Mouse (Mus musculus): ENCODE measurements around the gene Dao. TPM values are rescaled to one million over a fixed set of nuclear protein-coding genes. Genes with fewer than 3 reads are reported as not detected.
A peak's percentile ranks its signal among the peaks of the same experiment; 100 is the strongest.

The Dao gene
- total and polyA plus RNA-seq, 2 experiments from 2014 or later: not detected

DNA sequence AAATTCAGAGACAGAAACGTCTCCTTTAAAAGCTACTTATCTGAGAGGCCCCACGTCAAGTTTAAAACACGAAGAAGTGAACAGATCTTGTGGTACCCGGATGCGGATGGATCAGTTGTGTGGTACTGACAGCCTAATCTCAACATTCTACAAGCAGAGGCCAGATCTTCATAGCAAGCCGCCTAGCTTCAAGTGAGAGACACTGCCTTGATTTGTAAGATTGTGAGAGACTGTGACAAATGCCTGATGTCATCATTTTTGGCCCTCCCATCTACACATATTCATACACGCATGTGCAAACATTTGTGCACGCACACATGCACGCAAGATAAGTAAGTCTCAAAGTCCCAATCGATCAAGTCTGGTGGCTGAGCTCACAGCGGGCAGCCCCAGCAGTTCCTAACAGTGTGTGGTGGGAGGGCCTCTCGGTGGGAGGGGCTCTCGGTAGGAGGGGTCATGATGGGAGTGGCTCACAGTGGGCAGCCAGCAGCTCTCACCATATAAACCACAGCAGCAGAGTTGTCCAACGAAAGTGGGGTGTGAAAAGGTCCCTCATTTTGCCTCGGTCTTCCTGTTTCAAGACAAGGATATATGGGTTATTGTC is 37.9 kb downstream of the Dao start:
- Histone ChIP-seq H3K9me3 (replicated peaks; ENCODE audit: control insufficient read depth, low read length) (no peaks in the 10 kb centered on the region), H3K4me1 (ENCODE audit: control insufficient read depth, insufficient read depth) (peaks cover 4% of the 10 kb centered on the region; the same call in 1 of the 2 replicates), H3K36me3 (replicated peaks; ENCODE audit: control insufficient read depth, insufficient read depth, low read length) (no peaks in the 10 kb centered on the region), H3K9ac (replicated peaks; ENCODE audit: low read depth, low read length) (no peak overlapping the region), H3K27ac (ENCODE audit: low read depth) (no peak overlapping the region), H3K4me2 (ENCODE audit: low read depth, low read length) (no peak overlapping the region), H3K27me3 (ENCODE audit: control insufficient read depth, insufficient read depth, low read length) (no peaks in the 10 kb centered on the region), H3K4me3 (ENCODE audit: low read depth, low read length) (no peak overlapping the region)
- no peak for TF ChIP-seq EP300 (IDR thresholded peaks at IDR 0.05; ENCODE audit: low read depth)
- ATAC-seq (ENCODE audit: insufficient read depth, low read depth): peak; percentile 51
- 19% methylated on average over 15 of the region's 15 CpGs for WGBS
- DNase-seq (ENCODE audit: low spot score): no peak

- H3K36me3 ChIP-seq (replicated peaks; ENCODE audit: control insufficient read depth, insufficient read depth, low read length): no peaks in the 10 kb centered on the region
- TF ChIP-seq CTCF (IDR thresholded peaks at IDR 0.05; ENCODE audit: low read depth) (no peak), EP300 (IDR thresholded peaks at IDR 0.05; ENCODE audit: low read depth) (no peak)
Measured at GRCm38 (mm10) chr5:114043800-114044199, 40.3 kb downstream of the Dao start.

DNA sequence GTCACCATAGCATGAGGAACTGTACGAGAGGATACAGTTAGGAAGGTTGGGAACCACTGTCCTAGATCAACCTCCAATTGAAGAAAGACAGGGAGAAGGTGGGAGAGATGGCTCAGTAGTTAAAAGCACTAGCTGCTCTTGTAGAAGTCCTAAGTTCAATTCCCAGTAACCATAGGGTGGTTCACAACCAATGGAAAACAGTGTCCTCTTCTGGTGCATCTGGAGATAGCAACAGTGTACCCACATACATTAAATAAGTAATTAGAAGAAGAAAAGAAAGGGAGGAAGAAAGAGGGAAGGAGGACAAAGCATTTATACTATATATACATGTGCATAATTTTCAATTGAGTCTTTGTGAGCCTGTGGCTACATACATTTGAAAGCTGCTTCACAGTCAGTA is 41.6 kb downstream of the Dao start:
- Histone ChIP-seq H3K27me3 (ENCODE audit: control insufficient read depth, insufficient read depth, low read length) (no peaks in the 10 kb centered on the region), H3K9me3 (replicated peaks; ENCODE audit: control insufficient read depth, low read length) (no peaks in the 10 kb centered on the region), H3K4me3 (ENCODE audit: low read depth, low read length) (no peak overlapping the region), H3K4me1 (ENCODE audit: control insufficient read depth, insufficient read depth) (0 out of 2 replicates have a peak, but pooled peaks cover 4% of the 10 kb centered on the region), H3K36me3 (replicated peaks; ENCODE audit: control insufficient read depth, insufficient read depth, low read length) (no peaks in the 10 kb centered on the region), H3K27ac (ENCODE audit: low read depth) (no peak overlapping the region), H3K4me2 (ENCODE audit: low read depth, low read length) (no peak overlapping the region), H3K9ac (replicated peaks; ENCODE audit: low read depth, low read length) (no peak overlapping the region)
- DNase-seq (ENCODE audit: low spot score) (no peak), ATAC-seq (ENCODE audit: insufficient read depth, low read depth) (no peak)
- WGBS: 82% methylated on average over 1 of the region's 1 CpGs
- peak; percentile 64 for TF ChIP-seq CTCF (IDR thresholded peaks at IDR 0.05; ENCODE audit: low read depth)
- no peak for TF ChIP-seq EP300 (IDR thresholded peaks at IDR 0.05; ENCODE audit: low read depth)

More at GRCm38 (mm10) chr5:114043800-114044199, 40.3 kb downstream of the Dao start:
- Histone ChIP-seq H3K27me3 (ENCODE audit: control insufficient read depth, insufficient read depth, low read length) (no peaks in the 10 kb centered on the region), H3K9ac (replicated peaks; ENCODE audit: low read depth, low read length) (no peak overlapping the region), H3K27ac (ENCODE audit: low read depth) (no peak overlapping the region), H3K9me3 (replicated peaks; ENCODE audit: control insufficient read depth, low read length) (no peaks in the 10 kb centered on the region), H3K4me3 (ENCODE audit: low read depth, low read length) (no peak overlapping the region), H3K4me2 (ENCODE audit: low read depth, low read length) (no peak overlapping the region), H3K4me1 (ENCODE audit: control insufficient read depth, insufficient read depth) (0 out of 2 replicates have a peak, but pooled peaks cover 4% of the 10 kb centered on the region)
- DNase-seq (ENCODE audit: low spot score) (no peak), ATAC-seq (ENCODE audit: insufficient read depth, low read depth) (no peak)
- WGBS: 71% methylated on average over 4 of the region's 4 CpGs

DNA sequence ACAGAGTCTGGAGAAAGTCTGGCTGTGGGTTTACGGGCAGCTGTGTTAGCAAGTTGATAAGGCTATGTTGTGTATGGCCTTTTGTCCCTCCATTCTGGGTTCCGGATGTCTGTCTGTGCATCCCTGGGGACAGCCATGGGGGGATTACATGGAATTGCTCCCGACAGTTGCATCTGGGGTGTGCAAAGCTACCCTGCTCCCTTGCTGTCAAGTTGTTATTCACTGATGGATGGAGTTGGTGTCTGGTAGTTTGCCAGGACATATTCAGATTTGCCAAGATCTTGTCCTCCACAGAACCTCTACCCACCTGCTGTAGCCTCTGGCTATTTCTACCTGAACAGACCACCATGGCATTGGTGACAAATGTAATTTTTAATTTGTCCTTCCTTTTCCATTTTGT is 42.6 kb downstream of the Dao start:
- no peaks in the 10 kb centered on the region for H3K9me3 ChIP-seq (replicated peaks; ENCODE audit: control insufficient read depth, low read length)
- no peak overlapping the region for H3K27ac ChIP-seq (ENCODE audit: low read depth)
- H3K4me3 ChIP-seq (ENCODE audit: low read depth, low read length): no peak overlapping the region
- no peak overlapping the region for H3K4me2 ChIP-seq (ENCODE audit: low read depth, low read length)
- no peak for TF ChIP-seq CTCF (IDR thresholded peaks at IDR 0.05; ENCODE audit: low read depth)
- TF ChIP-seq EP300 (IDR thresholded peaks at IDR 0.05; ENCODE audit: low read depth): no peak
- DNase-seq (ENCODE audit: low spot score): no peak
- no peak overlapping the region for H3K9ac ChIP-seq (replicated peaks; ENCODE audit: low read depth, low read length)
- 52% methylated on average over 3 of the region's 3 CpGs for WGBS
- no peak for ATAC-seq (ENCODE audit: insufficient read depth, low read depth)
- no peaks in the 10 kb centered on the region for H3K36me3 ChIP-seq (replicated peaks; ENCODE audit: control insufficient read depth, insufficient read depth, low read length)
- H3K4me1 ChIP-seq (ENCODE audit: control insufficient read depth, insufficient read depth): no peaks in the 10 kb centered on the region
- no peaks in the 10 kb centered on the region for H3K27me3 ChIP-seq (ENCODE audit: control insufficient read depth, insufficient read depth, low read length)

GRCm38 (mm10) chr5:114046604-114047003 is 43.1 kb downstream of the Dao start:
- WGBS: 51% methylated on average over 3 of the region's 3 CpGs
- Histone ChIP-seq H3K4me1 (ENCODE audit: control insufficient read depth, insufficient read depth) (no peaks in the 10 kb centered on the region), H3K27me3 (ENCODE audit: control insufficient read depth, insufficient read depth, low read length) (no peaks in the 10 kb centered on the region), H3K27ac (ENCODE audit: low read depth) (no peak overlapping the region), H3K4me2 (ENCODE audit: low read depth, low read length) (no peak overlapping the region), H3K9ac (replicated peaks; ENCODE audit: low read depth, low read length) (no peak overlapping the region), H3K36me3 (replicated peaks; ENCODE audit: control insufficient read depth, insufficient read depth, low read length) (no peaks in the 10 kb centered on the region), H3K4me3 (ENCODE audit: low read depth, low read length) (no peak overlapping the region), H3K9me3 (replicated peaks; ENCODE audit: control insufficient read depth, low read length) (no peaks in the 10 kb centered on the region)
- no peak for ATAC-seq (ENCODE audit: insufficient read depth, low read depth)
- no peak for DNase-seq (ENCODE audit: low spot score)
- TF ChIP-seq CTCF (IDR thresholded peaks at IDR 0.05; ENCODE audit: low read depth) (peak; percentile 34), EP300 (IDR thresholded peaks at IDR 0.05; ENCODE audit: low read depth) (no peak)

- H3K9ac ChIP-seq (replicated peaks; ENCODE audit: low read depth, low read length): no peak overlapping the region
- no peaks in the 10 kb centered on the region for H3K9me3 ChIP-seq (replicated peaks; ENCODE audit: control insufficient read depth, low read length)
- 79% methylated on average over 5 of the region's 5 CpGs for WGBS
- no peak overlapping the region for H3K4me2 ChIP-seq (ENCODE audit: low read depth, low read length)
- no peaks in the 10 kb centered on the region for H3K27me3 ChIP-seq (ENCODE audit: control insufficient read depth, insufficient read depth, low read length)
- no peak overlapping the region for H3K4me3 ChIP-seq (ENCODE audit: low read depth, low read length)
- DNase-seq (ENCODE audit: low spot score): no peak
- H3K4me1 ChIP-seq (ENCODE audit: control insufficient read depth, insufficient read depth): no peaks in the 10 kb centered on the region
- ATAC-seq (ENCODE audit: insufficient read depth, low read depth): no peak
- no peak overlapping the region for H3K27ac ChIP-seq (ENCODE audit: low read depth)
- H3K36me3 ChIP-seq (replicated peaks; ENCODE audit: control insufficient read depth, insufficient read depth, low read length): no peaks in the 10 kb centered on the region
- no peak for TF ChIP-seq CTCF (IDR thresholded peaks at IDR 0.05; ENCODE audit: low read depth)
- TF ChIP-seq EP300 (IDR thresholded peaks at IDR 0.05; ENCODE audit: low read depth): no peak
Measured at GRCm38 (mm10) chr5:114047182-114047581, 43.7 kb downstream of the Dao start.

Measured in heart, postnatal 0 days (tissue).